Mouse (Mus musculus): ENCODE results near the gene Abcb10. TPM values are rescaled to one million over a fixed set of nuclear protein-coding genes. Genes with fewer than 3 reads are reported as not detected.
"Not testable (repeated sequence)": the region's sequence is repeated elsewhere in the genome, so short reads cannot be mapped to it uniquely, and the experiment has no call there.

Abcb10 gene
- total RNA-seq, 1 experiment = 24.6 TPM

GRCm38 (mm10) chr8:123977499-123977898, 5.4 kb downstream of the Abcb10 start:
- Histone ChIP-seq H3K27ac (ENCODE audit: insufficient read depth, low read depth, low read length, poor library complexity, severe bottlenecking) (no peak overlapping the region), H3K36me3 (ENCODE audit: control insufficient read depth, insufficient read depth, low read length, poor library complexity, severe bottlenecking) (no peaks in the 10 kb centered on the region), H3K4me3 (ENCODE audit: insufficient read depth in 1 of 2, low read depth in 1 of 2, low read length in 2 of 2, poor library complexity in 1 of 2, severe bottlenecking in 1 of 2) (no peak overlapping the region), H3K9ac (ENCODE audit: insufficient read depth, low read depth, low read length, poor library complexity, severe bottlenecking) (no peak overlapping the region), H3K4me1 (ENCODE audit: control insufficient read depth in 2 of 2, insufficient read depth in 2 of 2, low read length in 2 of 2, poor library complexity in 1 of 2) (peaks cover 0 to 3% of the 10 kb centered on the region in 2 experiments; a peak in 1 of 4 replicates), H3K9me3 (ENCODE audit: control insufficient read depth, insufficient read depth, low read depth, low read length) (no peaks in the 10 kb centered on the region)
- in situ Hi-C loops (cut with MboI; ENCODE audit: low sequenced_read_pairs in 2 of 2, unreplicated experiment in 2 of 2) = no loop called here
- TF ChIP-seq MAFK (IDR thresholded peaks at IDR 0.05; ENCODE audit: insufficient read depth, low read depth, low read length) (no peak), CHD2 (IDR thresholded peaks at IDR 0.05; ENCODE audit: low read depth, low read length) (no peak), ZNF384 (IDR thresholded peaks at IDR 0.05; ENCODE audit: low read depth, low read length) (no peak), ZC3H11A (IDR thresholded peaks at IDR 0.05; ENCODE audit: borderline replicate concordance, low read depth, low read length) (no peak), HCFC1 (IDR thresholded peaks at IDR 0.05; ENCODE audit: borderline replicate concordance, insufficient read depth, low read length) (no peak)
- no peak for DNase-seq (ENCODE audit: low read depth, low spot score)

- H3K4me1 ChIP-seq (ENCODE audit: control insufficient read depth in 2 of 2, insufficient read depth in 2 of 2, low read length in 2 of 2, poor library complexity in 1 of 2) = 0 out of 4 replicates have a peak, but pooled peaks cover 0 to 3% of the 10 kb centered on the region in 2 experiments
- H3K4me3 ChIP-seq (ENCODE audit: insufficient read depth in 1 of 2, low read depth in 1 of 2, low read length in 2 of 2, poor library complexity in 1 of 2, severe bottlenecking in 1 of 2) = no peak overlapping the region
- no peak for DNase-seq (ENCODE audit: low read depth, low spot score)
- no peak overlapping the region for H3K9ac ChIP-seq (ENCODE audit: insufficient read depth, low read depth, low read length, poor library complexity, severe bottlenecking)
- in situ Hi-C loops (cut with MboI; ENCODE audit: low sequenced_read_pairs in 2 of 2, unreplicated experiment in 2 of 2) = no loop called here
- H3K9me3 ChIP-seq (ENCODE audit: control insufficient read depth, insufficient read depth, low read depth, low read length) = no peaks in the 10 kb centered on the region
- TF ChIP-seq MAFK (IDR thresholded peaks at IDR 0.05; ENCODE audit: insufficient read depth, low read depth, low read length) (no peak), ZC3H11A (IDR thresholded peaks at IDR 0.05; ENCODE audit: borderline replicate concordance, low read depth, low read length) (no peak)
- H3K27ac ChIP-seq (ENCODE audit: insufficient read depth, low read depth, low read length, poor library complexity, severe bottlenecking) = no peak overlapping the region
- H3K36me3 ChIP-seq (ENCODE audit: control insufficient read depth, insufficient read depth, low read length, poor library complexity, severe bottlenecking) = peaks cover 3% of the 10 kb centered on the region; the same call in 1 of the 2 replicates
Observed at GRCm38 (mm10) chr8:123973495-123973894, 9.4 kb downstream of the Abcb10 start.

- Histone ChIP-seq H3K4me3 (ENCODE audit: insufficient read depth in 1 of 2, low read depth in 1 of 2, low read length in 2 of 2, poor library complexity in 1 of 2, severe bottlenecking in 1 of 2) (no peak overlapping the region), H3K36me3 (ENCODE audit: control insufficient read depth, insufficient read depth, low read length, poor library complexity, severe bottlenecking) (peaks cover 17% of the 10 kb centered on the region; the same call in 1 of the 2 replicates), H3K4me1 (ENCODE audit: control insufficient read depth in 2 of 2, insufficient read depth in 2 of 2, low read length in 2 of 2, poor library complexity in 1 of 2) (no peaks in the 10 kb centered on the region), H3K9ac (ENCODE audit: insufficient read depth, low read depth, low read length, poor library complexity, severe bottlenecking) (no peak overlapping the region), H3K27ac (ENCODE audit: insufficient read depth, low read depth, low read length, poor library complexity, severe bottlenecking) (no peak overlapping the region), H3K9me3 (ENCODE audit: control insufficient read depth, insufficient read depth, low read depth, low read length) (no peaks in the 10 kb centered on the region)
- no peak for DNase-seq (ENCODE audit: low read depth, low spot score)
- TF ChIP-seq HCFC1 (IDR thresholded peaks at IDR 0.05; ENCODE audit: borderline replicate concordance, insufficient read depth, low read length) (no peak), MAFK (IDR thresholded peaks at IDR 0.05; ENCODE audit: insufficient read depth, low read depth, low read length) (no peak), ZC3H11A (IDR thresholded peaks at IDR 0.05; ENCODE audit: borderline replicate concordance, low read depth, low read length) (no peak), CHD2 (IDR thresholded peaks at IDR 0.05; ENCODE audit: low read depth, low read length) (no peak), ZNF384 (IDR thresholded peaks at IDR 0.05; ENCODE audit: low read depth, low read length) (no peak)
- in situ Hi-C loops (cut with MboI; ENCODE audit: low sequenced_read_pairs in 2 of 2, unreplicated experiment in 2 of 2) = no loop called here
Observed at GRCm38 (mm10) chr8:123966896-123967295, 16.0 kb downstream of the Abcb10 start.

GRCm38 (mm10) chr8:123961371-123961770, 21.6 kb downstream of the Abcb10 start:
- Histone ChIP-seq H3K9ac (ENCODE audit: insufficient read depth, low read depth, low read length, poor library complexity, severe bottlenecking) (no peak overlapping the region), H3K27ac (ENCODE audit: insufficient read depth, low read depth, low read length, poor library complexity, severe bottlenecking) (no peak overlapping the region), H3K9me3 (ENCODE audit: control insufficient read depth, insufficient read depth, low read depth, low read length) (no peaks in the 10 kb centered on the region), H3K4me3 (ENCODE audit: insufficient read depth in 1 of 2, low read depth in 1 of 2, low read length in 2 of 2, poor library complexity in 1 of 2, severe bottlenecking in 1 of 2) (no peak overlapping the region), H3K4me1 (ENCODE audit: control insufficient read depth in 2 of 2, insufficient read depth in 2 of 2, low read length in 2 of 2, poor library complexity in 1 of 2) (no peaks in the 10 kb centered on the region), H3K36me3 (ENCODE audit: control insufficient read depth, insufficient read depth, low read length, poor library complexity, severe bottlenecking) (peaks cover 15% of the 10 kb centered on the region; the same call in 1 of the 2 replicates)
- TF ChIP-seq HCFC1 (IDR thresholded peaks at IDR 0.05; ENCODE audit: borderline replicate concordance, insufficient read depth, low read length) (no peak), ZNF384 (IDR thresholded peaks at IDR 0.05; ENCODE audit: low read depth, low read length) (no peak), CHD2 (IDR thresholded peaks at IDR 0.05; ENCODE audit: low read depth, low read length) (no peak), MAFK (IDR thresholded peaks at IDR 0.05; ENCODE audit: insufficient read depth, low read depth, low read length) (no peak), ZC3H11A (IDR thresholded peaks at IDR 0.05; ENCODE audit: borderline replicate concordance, low read depth, low read length) (no peak)
- DNase-seq (ENCODE audit: low read depth, low spot score) = peak; percentile 51
- in situ Hi-C loops (cut with MboI; ENCODE audit: low sequenced_read_pairs in 2 of 2, unreplicated experiment in 2 of 2) = no loop called here

- H3K4me3 ChIP-seq (ENCODE audit: insufficient read depth in 1 of 2, low read depth in 1 of 2, low read length in 2 of 2, poor library complexity in 1 of 2, severe bottlenecking in 1 of 2); H3K27ac ChIP-seq (ENCODE audit: insufficient read depth, low read depth, low read length, poor library complexity, severe bottlenecking); DNase-seq (ENCODE audit: low read depth, low spot score); in situ Hi-C loops (cut with MboI; ENCODE audit: low sequenced_read_pairs in 2 of 2, unreplicated experiment in 2 of 2); H3K9ac ChIP-seq (ENCODE audit: insufficient read depth, low read depth, low read length, poor library complexity, severe bottlenecking); H3K9me3 ChIP-seq (ENCODE audit: control insufficient read depth, insufficient read depth, low read depth, low read length); H3K4me1 ChIP-seq (ENCODE audit: control insufficient read depth in 2 of 2, insufficient read depth in 2 of 2, low read length in 2 of 2, poor library complexity in 1 of 2): not testable (repeated sequence)
- peaks cover 10% of the 10 kb centered on the region; the same call in 1 of the 2 replicates for H3K36me3 ChIP-seq (ENCODE audit: control insufficient read depth, insufficient read depth, low read length, poor library complexity, severe bottlenecking)
Observed at GRCm38 (mm10) chr8:123960556-123960955, 22.4 kb downstream of the Abcb10 start.

Data from ES-E14 (cell line).